Mouse (Mus musculus): Measurements from ENCODE around the gene Car9. TPM values are rescaled to one million over a fixed set of nuclear protein-coding genes. Genes with fewer than 3 reads are reported as not detected.
A peak's percentile ranks its signal among the peaks of the same experiment; 100 is the strongest.

Car9 gene
- total and polyA plus RNA-seq, 3 experiments, result not detected

DNA sequence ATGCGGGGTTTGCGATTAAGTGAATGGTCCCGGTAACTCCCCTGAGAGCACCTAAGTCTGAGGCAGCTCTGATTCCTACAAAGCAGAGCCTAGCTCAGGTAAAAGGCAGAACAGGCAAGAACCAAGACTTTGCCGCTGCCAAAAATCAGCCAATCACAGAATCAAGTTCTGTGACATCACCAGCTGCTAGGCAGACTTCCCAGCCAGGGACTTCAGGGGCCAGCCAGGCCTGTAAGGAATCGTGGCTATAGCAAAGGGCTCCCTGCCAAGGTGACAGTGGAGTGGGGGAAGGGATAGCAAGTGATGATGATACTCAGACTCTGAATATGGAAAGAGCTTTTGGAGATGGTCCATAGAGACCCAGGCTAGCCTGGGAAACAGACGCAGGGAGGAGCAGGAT is 13.2 kb downstream of the Car9 start:
- Histone ChIP-seq H3K27me3 (replicated peaks) (peaks cover 61% of the 10 kb centered on the region), H3K4me1 (ENCODE audit: control insufficient read depth in 1 of 2, insufficient read depth in 2 of 2) (peaks cover 0 to 20% of the 10 kb centered on the region in 2 experiments; a peak in 2 of 4 replicates), H3K4me2 (ENCODE audit: insufficient read depth, low read depth, poor library complexity, severe bottlenecking) (no peak overlapping the region), H3K36me3 (replicated peaks in 1 of 2; ENCODE audit: control insufficient read depth in 1 of 2, insufficient read depth in 1 of 2, low read length in 1 of 2) (no peaks in the 10 kb centered on the region), H3K9me3 (replicated peaks; ENCODE audit: low read length) (no peaks in the 10 kb centered on the region), H3K79me2 (replicated peaks; ENCODE audit: control insufficient read depth, extremely low read depth, insufficient read depth, poor library complexity, severe bottlenecking) (no peaks in the 10 kb centered on the region), H3K27ac (ENCODE audit: insufficient read depth, low read depth) (no peak overlapping the region), H3K9ac (ENCODE audit: insufficient read depth, low read depth) (no peak overlapping the region), H3K4me3 (replicated peaks in 1 of 3; ENCODE audit: low read depth in 2 of 3, low read length in 2 of 3, poor library complexity in 1 of 3) (no peak overlapping the region)
- in situ Hi-C loops (cut with MboI; ENCODE audit: low pct_ligation_motif_present, low pct_unique_long_range_greater_than_20kb, low sequenced_read_pairs), result no loop called here
- dilution Hi-C loops (cut with MboI; ENCODE audit: extremely low pct_ligation_motif_present, extremely low pct_unique_long_range_greater_than_20kb, low sequenced_read_pairs), result no loop called here
- DNase-seq (ENCODE audit: extremely low read depth), result peak; percentile 79
- TF ChIP-seq POLR2A (IDR thresholded peaks at IDR 0.05; ENCODE audit: low read depth, low read length) (no peak), E2F4 (IDR thresholded peaks at IDR 0.05; ENCODE audit: insufficient replicate concordance, low read depth, low read length) (no peak), JUN (IDR thresholded peaks at IDR 0.05; ENCODE audit: insufficient read depth, low read depth, low read length) (no peak), ZNF384 (IDR thresholded peaks at IDR 0.05; ENCODE audit: low read depth, low read length) (no peak), USF1 (IDR thresholded peaks at IDR 0.05; ENCODE audit: low read depth, low read length) (no peak), ZC3H11A (IDR thresholded peaks at IDR 0.05; ENCODE audit: low read depth, low read length) (no peak), CHD2 (IDR thresholded peaks at IDR 0.05; ENCODE audit: low read length) (peak; percentile 99), JUND (conservative IDR thresholded peaks at IDR 0.05; ENCODE audit: low read depth, low read length) (no peak), NRF1 (IDR thresholded peaks at IDR 0.05; ENCODE audit: low read depth, low read length) (peak; percentile 28; the same call in 1 of the 2 replicates)

DNA sequence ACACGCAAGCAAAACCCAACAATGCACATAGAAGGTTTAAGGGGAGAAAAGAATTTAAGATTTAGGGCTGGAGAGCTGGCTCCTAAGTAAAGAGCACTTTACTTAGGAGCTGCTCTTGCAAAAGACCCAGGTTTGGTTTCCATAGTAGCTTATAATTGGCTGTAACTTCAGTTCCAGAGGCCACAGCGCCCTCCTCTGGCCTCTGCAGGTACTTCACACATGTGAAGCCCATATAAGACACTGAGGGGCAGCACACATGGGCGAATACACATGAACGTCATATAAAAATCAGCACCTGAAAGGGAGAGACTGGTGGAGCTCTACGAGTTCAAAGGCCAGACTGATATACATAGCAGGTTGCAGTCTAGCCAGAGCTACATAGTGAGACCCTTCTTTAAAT is 21.1 kb downstream of the Car9 start:
- no peaks in the 10 kb centered on the region for H3K79me2 ChIP-seq (replicated peaks; ENCODE audit: control insufficient read depth, extremely low read depth, insufficient read depth, poor library complexity, severe bottlenecking)
- H3K9me3 ChIP-seq (replicated peaks; ENCODE audit: low read length), result peaks cover 3% of the 10 kb centered on the region
- no peak overlapping the region for H3K4me3 ChIP-seq (replicated peaks in 1 of 3; ENCODE audit: low read depth in 2 of 3, low read length in 2 of 3, poor library complexity in 1 of 3)
- DNase-seq (ENCODE audit: extremely low read depth), result peak; percentile 27
- H3K4me1 ChIP-seq (ENCODE audit: control insufficient read depth in 1 of 2, insufficient read depth in 2 of 2), result peaks cover 0 to 16% of the 10 kb centered on the region in 2 experiments; a peak in 2 of 4 replicates
- H3K27me3 ChIP-seq (replicated peaks), result peaks cover 22% of the 10 kb centered on the region
- no peak overlapping the region for H3K27ac ChIP-seq (ENCODE audit: insufficient read depth, low read depth)
- in situ Hi-C loops (cut with MboI; ENCODE audit: low pct_ligation_motif_present, low pct_unique_long_range_greater_than_20kb, low sequenced_read_pairs), result no loop called here
- dilution Hi-C loops (cut with MboI; ENCODE audit: extremely low pct_ligation_motif_present, extremely low pct_unique_long_range_greater_than_20kb, low sequenced_read_pairs), result no loop called here
- H3K4me2 ChIP-seq (ENCODE audit: insufficient read depth, low read depth, poor library complexity, severe bottlenecking), result no peak overlapping the region
- peak; percentile 27 to 56; a peak in 2 of 4 replicates for TF ChIP-seq CTCF (conservative IDR thresholded peaks at IDR 0.05 in 1 of 2, IDR thresholded peaks at IDR 0.05 in 1 of 2; ENCODE audit: low read depth in 2 of 2, low read length in 2 of 2)
- peak; percentile 24 for TF ChIP-seq SMC3 (IDR thresholded peaks at IDR 0.05; ENCODE audit: low read depth, low read length)
- TF ChIP-seq RAD21 (IDR thresholded peaks at IDR 0.05; ENCODE audit: low read depth, low read length), result peak; percentile 36
- TF ChIP-seq POLR2AphosphoS2 (IDR thresholded peaks at IDR 0.05; ENCODE audit: low read depth, low read length), result no peak
- H3K36me3 ChIP-seq (replicated peaks in 1 of 2; ENCODE audit: control insufficient read depth in 1 of 2, insufficient read depth in 1 of 2, low read length in 1 of 2), result peaks cover 21 to 31% of the 10 kb centered on the region in 2 experiments
- H3K9ac ChIP-seq (ENCODE audit: insufficient read depth, low read depth), result no peak overlapping the region

DNA sequence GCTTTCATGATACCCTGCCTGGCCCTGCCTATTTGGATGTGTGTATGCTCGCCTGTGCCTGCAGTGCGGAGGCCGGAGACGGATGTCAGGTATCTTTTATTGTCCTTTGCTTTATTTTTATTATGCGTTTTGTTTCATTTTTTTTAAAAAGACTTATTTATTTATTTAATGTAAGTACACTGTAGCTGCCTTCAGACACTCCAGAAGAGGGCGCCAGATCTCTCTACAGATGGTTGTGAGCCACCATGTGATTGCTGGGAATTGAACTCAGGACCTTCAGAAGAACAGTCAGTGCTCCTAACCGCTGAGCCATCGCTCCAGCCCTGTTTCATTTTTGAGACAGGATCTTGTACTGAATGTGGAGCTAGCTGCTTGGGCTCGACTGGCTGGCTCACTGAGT is 21.7 kb downstream of the Car9 start:
- Histone ChIP-seq H3K79me2 (replicated peaks; ENCODE audit: control insufficient read depth, extremely low read depth, insufficient read depth, poor library complexity, severe bottlenecking) (no peaks in the 10 kb centered on the region), H3K27me3 (replicated peaks) (peaks cover 17% of the 10 kb centered on the region), H3K27ac (ENCODE audit: insufficient read depth, low read depth) (no peak overlapping the region), H3K36me3 (replicated peaks in 1 of 2; ENCODE audit: control insufficient read depth in 1 of 2, insufficient read depth in 1 of 2, low read length in 1 of 2) (peaks cover 27 to 37% of the 10 kb centered on the region in 2 experiments), H3K4me2 (ENCODE audit: insufficient read depth, low read depth, poor library complexity, severe bottlenecking) (no peak overlapping the region), H3K9me3 (replicated peaks; ENCODE audit: low read length) (peaks cover 3% of the 10 kb centered on the region), H3K4me1 (ENCODE audit: control insufficient read depth in 1 of 2, insufficient read depth in 2 of 2) (peaks cover 0 to 12% of the 10 kb centered on the region in 2 experiments; a peak in 2 of 4 replicates), H3K4me3 (replicated peaks in 1 of 3; ENCODE audit: low read depth in 2 of 3, low read length in 2 of 3, poor library complexity in 1 of 3) (no peak overlapping the region), H3K9ac (ENCODE audit: insufficient read depth, low read depth) (no peak overlapping the region)
- peak; percentile 13 for DNase-seq (ENCODE audit: extremely low read depth)
- in situ Hi-C loops (cut with MboI; ENCODE audit: low pct_ligation_motif_present, low pct_unique_long_range_greater_than_20kb, low sequenced_read_pairs) (no loop called here), dilution Hi-C loops (cut with MboI; ENCODE audit: extremely low pct_ligation_motif_present, extremely low pct_unique_long_range_greater_than_20kb, low sequenced_read_pairs) (no loop called here)
- TF ChIP-seq MYC (IDR thresholded peaks at IDR 0.05; ENCODE audit: low read depth, low read length), result no peak
- no peak for TF ChIP-seq JUN (IDR thresholded peaks at IDR 0.05; ENCODE audit: insufficient read depth, low read depth, low read length)
- no peak for TF ChIP-seq GABPA (IDR thresholded peaks at IDR 0.05; ENCODE audit: insufficient replicate concordance, low read depth, low read length)
- TF ChIP-seq UBTF (IDR thresholded peaks at IDR 0.05; ENCODE audit: low read depth, low read length), result no peak
- no peak; a peak in 1 of 4 replicates for TF ChIP-seq CTCF (conservative IDR thresholded peaks at IDR 0.05 in 1 of 2, IDR thresholded peaks at IDR 0.05 in 1 of 2; ENCODE audit: low read depth in 2 of 2, low read length in 2 of 2)
- TF ChIP-seq HCFC1 (IDR thresholded peaks at IDR 0.05; ENCODE audit: low read depth, low read length), result no peak
- no peak for TF ChIP-seq ZMIZ1 (IDR thresholded peaks at IDR 0.05; ENCODE audit: low read depth, low read length)
- no peak for TF ChIP-seq ELF1 (IDR thresholded peaks at IDR 0.05; ENCODE audit: low read depth, low read length)
- no peak for TF ChIP-seq RCOR1 (conservative IDR thresholded peaks at IDR 0.05; ENCODE audit: low read depth, low read length)
- TF ChIP-seq PAX5 (IDR thresholded peaks at IDR 0.05; ENCODE audit: low read length), result no peak
- no peak for TF ChIP-seq TBP (conservative IDR thresholded peaks at IDR 0.05; ENCODE audit: low read depth, low read length)
- no peak for TF ChIP-seq JUND (conservative IDR thresholded peaks at IDR 0.05; ENCODE audit: low read depth, low read length)
- no peak for TF ChIP-seq IRF4 (IDR thresholded peaks at IDR 0.05; ENCODE audit: low read depth, low read length)
- no peak for TF ChIP-seq ZC3H11A (IDR thresholded peaks at IDR 0.05; ENCODE audit: low read depth, low read length)
- no peak for TF ChIP-seq MAZ (IDR thresholded peaks at IDR 0.05; ENCODE audit: low read depth, low read length)
- no peak for TF ChIP-seq CHD1 (IDR thresholded peaks at IDR 0.05; ENCODE audit: low read depth, low read length)
- TF ChIP-seq ZNF384 (IDR thresholded peaks at IDR 0.05; ENCODE audit: low read depth, low read length), result no peak

Data from CH12.LX (cell line).